Mouse (Mus musculus): ENCODE measurements around the gene Mst1r. TPM values are rescaled to one million over a fixed set of nuclear protein-coding genes. Genes with fewer than 3 reads are reported as not detected.

Mst1r gene
- polyA plus RNA-seq, 1 experiment from 2014 or later = 0.46 TPM

- 70% methylated on average over 4 of the region's 4 CpGs for WGBS
- peak overlapping the region; percentile 10; the same call in 1 of the 2 replicates for H3K4me2 ChIP-seq
- H3K4me3 ChIP-seq = no peak overlapping the region
- ATAC-seq = no peak
- no peaks in the 10 kb centered on the region for H3K9me3 ChIP-seq (replicated peaks)
- 0 out of 2 replicates have a peak overlapping the region, but pooled peaks have one; percentile 21 for H3K9ac ChIP-seq
- no peaks in the 10 kb centered on the region for H3K27me3 ChIP-seq
- peaks cover 82% of the 10 kb centered on the region for H3K36me3 ChIP-seq (ENCODE audit: poor library complexity, severe bottlenecking)
- H3K4me1 ChIP-seq = peaks cover 11% of the 10 kb centered on the region
- peak overlapping the region; percentile 66 for H3K27ac ChIP-seq
Observed at GRCm38 (mm10) chr9:107960928-107961327, 54.3 kb downstream of the Mst1r start.

- WGBS = 74% methylated on average over 10 of the region's 10 CpGs
- Histone ChIP-seq H3K4me2 (peak overlapping the region; percentile 10; the same call in 1 of the 2 replicates), H3K27me3 (no peaks in the 10 kb centered on the region), H3K4me1 (peaks cover 11% of the 10 kb centered on the region), H3K9me3 (replicated peaks) (no peaks in the 10 kb centered on the region), H3K27ac (peak overlapping the region; percentile 74), H3K36me3 (ENCODE audit: poor library complexity, severe bottlenecking) (peaks cover 79% of the 10 kb centered on the region), H3K4me3 (no peak overlapping the region), H3K9ac (0 out of 2 replicates have a peak overlapping the region, but pooled peaks have one; percentile 21)
- ATAC-seq = peak; percentile 68; the same call in 1 of the 2 replicates
Observed at GRCm38 (mm10) chr9:107961351-107961762, 54.7 kb downstream of the Mst1r start.

GRCm38 (mm10) chr9:107961881-107962280 is 55.2 kb downstream of the Mst1r start:
- Histone ChIP-seq H3K9ac (peak overlapping the region; percentile 14; the same call in 1 of the 2 replicates), H3K9me3 (replicated peaks) (no peaks in the 10 kb centered on the region), H3K4me2 (no peak overlapping the region), H3K4me1 (peaks cover 11% of the 10 kb centered on the region), H3K36me3 (ENCODE audit: poor library complexity, severe bottlenecking) (peaks cover 74% of the 10 kb centered on the region), H3K27me3 (no peaks in the 10 kb centered on the region), H3K4me3 (no peak overlapping the region), H3K27ac (peak overlapping the region; percentile 74)
- WGBS = 39% methylated on average over 5 of the region's 5 CpGs
- ATAC-seq = peak; percentile 52

GRCm38 (mm10) chr9:107962916-107963315 is 56.2 kb downstream of the Mst1r start:
- Histone ChIP-seq H3K9me3 (replicated peaks) (no peaks in the 10 kb centered on the region), H3K4me3 (no peak overlapping the region), H3K36me3 (ENCODE audit: poor library complexity, severe bottlenecking) (peaks cover 64% of the 10 kb centered on the region), H3K27ac (no peak overlapping the region), H3K9ac (no peak overlapping the region), H3K4me2 (no peak overlapping the region), H3K4me1 (peaks cover 11% of the 10 kb centered on the region), H3K27me3 (no peaks in the 10 kb centered on the region)
- no peak for ATAC-seq
- WGBS = 95% methylated on average over 9 of the region's 9 CpGs

- H3K9ac ChIP-seq = no peak overlapping the region
- H3K9me3 ChIP-seq (replicated peaks) = no peaks in the 10 kb centered on the region
- peaks cover 11% of the 10 kb centered on the region for H3K4me1 ChIP-seq
- peaks cover 67% of the 10 kb centered on the region for H3K36me3 ChIP-seq (ENCODE audit: poor library complexity, severe bottlenecking)
- H3K4me3 ChIP-seq = no peak overlapping the region
- H3K27ac ChIP-seq = no peak overlapping the region
- 29% methylated on average over 5 of the region's 5 CpGs for WGBS
- peak; percentile 38; the same call in 1 of the 2 replicates for ATAC-seq
- H3K27me3 ChIP-seq = no peaks in the 10 kb centered on the region
- H3K4me2 ChIP-seq = no peak overlapping the region
Observed at GRCm38 (mm10) chr9:107963700-107964099, 57.0 kb downstream of the Mst1r start.

GRCm38 (mm10) chr9:107964681-107965080 is 58.0 kb downstream of the Mst1r start:
- peaks cover 67% of the 10 kb centered on the region for H3K36me3 ChIP-seq (ENCODE audit: poor library complexity, severe bottlenecking)
- H3K9me3 ChIP-seq (replicated peaks) = no peaks in the 10 kb centered on the region
- ATAC-seq = no peak
- no peak overlapping the region for H3K9ac ChIP-seq
- H3K4me2 ChIP-seq = no peak overlapping the region
- no peak overlapping the region for H3K4me3 ChIP-seq
- no peaks in the 10 kb centered on the region for H3K27me3 ChIP-seq
- peaks cover 11% of the 10 kb centered on the region for H3K4me1 ChIP-seq
- WGBS = 93% methylated on average over 9 of the region's 9 CpGs
- H3K27ac ChIP-seq = no peak overlapping the region

- no peak overlapping the region for H3K9ac ChIP-seq
- H3K9me3 ChIP-seq (replicated peaks) = no peaks in the 10 kb centered on the region
- no peaks in the 10 kb centered on the region for H3K27me3 ChIP-seq
- H3K4me3 ChIP-seq = no peak overlapping the region
- ATAC-seq = no peak
- H3K36me3 ChIP-seq (ENCODE audit: poor library complexity, severe bottlenecking) = peaks cover 68% of the 10 kb centered on the region
- H3K4me2 ChIP-seq = no peak overlapping the region
- 93% methylated on average over 10 of the region's 10 CpGs for WGBS
- H3K27ac ChIP-seq = no peak overlapping the region
- peaks cover 4% of the 10 kb centered on the region for H3K4me1 ChIP-seq
Observed at GRCm38 (mm10) chr9:107966676-107967075, 60.0 kb downstream of the Mst1r start.

- Histone ChIP-seq H3K4me1 (no peaks in the 10 kb centered on the region), H3K27ac (no peak overlapping the region), H3K4me3 (no peak overlapping the region), H3K9ac (no peak overlapping the region), H3K4me2 (no peak overlapping the region), H3K36me3 (ENCODE audit: poor library complexity, severe bottlenecking) (peaks cover 65% of the 10 kb centered on the region), H3K27me3 (no peaks in the 10 kb centered on the region), H3K9me3 (replicated peaks) (no peaks in the 10 kb centered on the region)
- ATAC-seq = no peak
- WGBS = 92% methylated on average over 6 of the region's 6 CpGs
Observed at GRCm38 (mm10) chr9:107967437-107967836, 60.8 kb downstream of the Mst1r start.

- Histone ChIP-seq H3K9me3 (replicated peaks) (no peaks in the 10 kb centered on the region), H3K27me3 (no peaks in the 10 kb centered on the region), H3K4me3 (no peak overlapping the region), H3K4me2 (no peak overlapping the region), H3K27ac (no peak overlapping the region), H3K36me3 (ENCODE audit: poor library complexity, severe bottlenecking) (peaks cover 55% of the 10 kb centered on the region), H3K9ac (no peak overlapping the region), H3K4me1 (no peaks in the 10 kb centered on the region)
- ATAC-seq = no peak
- WGBS = 94% methylated on average over 7 of the region's 7 CpGs
Observed at GRCm38 (mm10) chr9:107968531-107968930, 61.9 kb downstream of the Mst1r start.

Other genes starting within 250 kb of the Mst1r start
- 14.3 and 14.6 TPM in 2 replicates for gene Slc38a3, start 237.3 kb upstream of the Mst1r start, polyA plus RNA-seq (2015; fragmentation: Nextera tagmentation; extraction: Ambion mirVana)
- gene Gnat1, start 227.2 kb upstream of the Mst1r start, polyA plus RNA-seq (2015; fragmentation: Nextera tagmentation; extraction: Ambion mirVana) = 1.3 and 1.8 TPM in 2 replicates
- gene Sema3f, start 196.4 kb upstream of the Mst1r start, polyA plus RNA-seq (2015; fragmentation: Nextera tagmentation; extraction: Ambion mirVana) = 6.8 and 7.7 TPM in 2 replicates
- 256 and 261 TPM in 2 replicates for gene Rbm5, start 135.9 kb upstream of the Mst1r start, polyA plus RNA-seq (2015; fragmentation: Nextera tagmentation; extraction: Ambion mirVana)
- 125 and 129 TPM in 2 replicates for gene Rbm6, start 33.6 kb upstream of the Mst1r start, polyA plus RNA-seq (2015; fragmentation: Nextera tagmentation; extraction: Ambion mirVana)
- gene Mon1a, start 18.7 kb upstream of the Mst1r start, polyA plus RNA-seq (2015; fragmentation: Nextera tagmentation; extraction: Ambion mirVana) = 18.9 and 20.6 TPM in 2 replicates
- not detected in 2 replicates for gene Actl11, start 21.6 kb downstream of the Mst1r start, polyA plus RNA-seq (2015; fragmentation: Nextera tagmentation; extraction: Ambion mirVana)
- gene Camkv, start 28.8 kb downstream of the Mst1r start, polyA plus RNA-seq (2015; fragmentation: Nextera tagmentation; extraction: Ambion mirVana) = 23.6 and 27.2 TPM in 2 replicates
- 21.7 and 23.6 TPM in 2 replicates for gene Traip, start 43.3 kb downstream of the Mst1r start, polyA plus RNA-seq (2015; fragmentation: Nextera tagmentation; extraction: Ambion mirVana)
- 2.7 and 3.1 TPM in 2 replicates for gene Uba7, start 68.6 kb downstream of the Mst1r start, polyA plus RNA-seq (2015; fragmentation: Nextera tagmentation; extraction: Ambion mirVana)
- 0.44 and 0.62 TPM in 2 replicates for gene Gm20661, start 76.2 kb downstream of the Mst1r start, polyA plus RNA-seq (2015; fragmentation: Nextera tagmentation; extraction: Ambion mirVana)
- gene Inka1, start 79.0 kb downstream of the Mst1r start, polyA plus RNA-seq (2015; fragmentation: Nextera tagmentation; extraction: Ambion mirVana) = 10.8 and 11.1 TPM in 2 replicates
- gene Cdhr4, start 85.6 kb downstream of the Mst1r start, polyA plus RNA-seq (2015; fragmentation: Nextera tagmentation; extraction: Ambion mirVana) = 0.69 and 1.3 TPM in 2 replicates
- gene Gm20662, start 89.5 kb downstream of the Mst1r start, polyA plus RNA-seq (2015; fragmentation: Nextera tagmentation; extraction: Ambion mirVana) = 0.52 TPM in 1 of 2 replicates, not detected in the other
- gene Ip6k1, start 95.6 kb downstream of the Mst1r start, polyA plus RNA-seq (2015; fragmentation: Nextera tagmentation; extraction: Ambion mirVana) = 73.6 and 83.9 TPM in 2 replicates
- 20.8 and 24.4 TPM in 2 replicates for gene Gmppb, start 142.4 kb downstream of the Mst1r start, polyA plus RNA-seq (2015; fragmentation: Nextera tagmentation; extraction: Ambion mirVana)
- gene Amigo3, start 146.3 kb downstream of the Mst1r start, polyA plus RNA-seq (2015; fragmentation: Nextera tagmentation; extraction: Ambion mirVana) = 2.1 and 3.0 TPM in 2 replicates
- not detected in 2 replicates for gene Mst1, start 173.6 kb downstream of the Mst1r start, polyA plus RNA-seq (2015; fragmentation: Nextera tagmentation; extraction: Ambion mirVana)
- 32.6 and 39.5 TPM in 2 replicates for gene Rnf123, start 176.5 kb downstream of the Mst1r start, polyA plus RNA-seq (2015; fragmentation: Nextera tagmentation; extraction: Ambion mirVana)
- 49.9 and 60.2 TPM in 2 replicates for gene Apeh, start 187.7 kb downstream of the Mst1r start, polyA plus RNA-seq (2015; fragmentation: Nextera tagmentation; extraction: Ambion mirVana)

All from forebrain, embryonic 13.5 days (tissue).